25 mouse cellular contexts compared by ENCODE assay signal in the genomic region with DNA sequence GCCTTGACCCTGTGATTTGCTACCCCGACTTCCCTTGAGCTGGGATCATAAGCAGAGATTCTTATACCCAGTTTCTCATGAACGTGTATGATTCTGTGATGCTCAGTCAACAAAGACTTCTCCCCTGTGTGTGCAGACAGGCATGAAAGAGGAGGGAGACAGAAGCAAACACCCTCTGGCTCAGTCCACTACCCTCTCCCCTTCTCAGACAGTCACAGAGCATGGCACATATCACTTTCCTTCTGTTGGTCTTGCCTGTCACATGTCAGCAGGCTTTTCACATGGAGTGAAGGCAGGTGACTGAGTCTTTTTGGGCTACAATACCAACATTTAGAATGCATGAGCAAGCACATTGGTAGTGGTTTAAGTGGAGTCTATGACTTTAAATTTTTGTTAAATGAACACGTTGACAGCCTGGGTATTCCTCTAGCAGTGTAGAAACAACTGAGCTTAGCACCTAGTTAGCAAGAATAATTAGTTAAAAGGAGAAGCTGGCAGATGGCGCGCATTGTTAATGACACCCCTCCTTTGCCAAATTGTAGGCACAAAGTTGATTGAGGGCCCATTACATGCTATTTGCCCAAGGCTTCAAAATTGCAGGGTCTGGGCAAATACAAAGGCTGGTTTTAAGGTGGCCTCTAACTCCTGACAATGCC. TPM values are rescaled to one million over a fixed set of nuclear protein-coding genes. Genes with fewer than 3 reads are reported as not detected.
DNase-seq lines count a peak whose midpoint lies in the region; ATAC-seq lines count a peak whose summit lies in the region.
"Had no signal": no experiment of that assay in that cellular context is flagged by ENCODE, and none has a peak within 500 bp of the region (broad histone marks: within the 10 kb centered on the region; RNA-seq: fewer than 3 reads in every experiment).

No protein-coding gene starts in this region.

- H3K27me3 ChIP-seq in embryonic facial prominence, embryonic 13.5 days, result no peaks in the 10 kb centered on the region
- H3K27me3 ChIP-seq in embryonic facial prominence, embryonic 10.5 days (replicated peaks; ENCODE audit: low read depth, poor library complexity, severe bottlenecking), result no peaks in the 10 kb centered on the region; the same call in 1 of the 2 replicates
- H3K27me3 ChIP-seq in forebrain, embryonic 15.5 days, result no peaks in the 10 kb centered on the region
- no peaks in the 10 kb centered on the region for H3K27me3 ChIP-seq in heart, embryonic 12.5 days (replicated peaks)
- H3K27me3 ChIP-seq: embryonic facial prominence, embryonic 12.5 days had no signal

- no peak overlapping the region for H3K4me3 ChIP-seq in embryonic facial prominence, embryonic 13.5 days
- H3K4me3 ChIP-seq in embryonic facial prominence, embryonic 10.5 days, result no peak overlapping the region
- H3K4me3 ChIP-seq in forebrain, embryonic 15.5 days, result no peak overlapping the region
- H3K4me3 ChIP-seq in heart, embryonic 12.5 days, result no peak overlapping the region
- H3K4me3 ChIP-seq: embryonic facial prominence, embryonic 12.5 days; heart, adult 2 months; hindbrain, embryonic 10.5 days had no signal

- H3K9me3 ChIP-seq in embryonic facial prominence, embryonic 13.5 days, result no peaks in the 10 kb centered on the region
- no peaks in the 10 kb centered on the region for H3K9me3 ChIP-seq in embryonic facial prominence, embryonic 10.5 days
- H3K9me3 ChIP-seq in forebrain, embryonic 15.5 days, result no peaks in the 10 kb centered on the region
- H3K9me3 ChIP-seq in heart, embryonic 12.5 days (replicated peaks), result no peaks in the 10 kb centered on the region
- H3K9me3 ChIP-seq: embryonic facial prominence, embryonic 12.5 days; G1E; hindbrain, embryonic 10.5 days had no signal

- peak; percentile 22; the same call in 1 of the 2 replicates for ATAC-seq in embryonic facial prominence, embryonic 13.5 days (ENCODE audit: insufficient number of reproducible peaks, insufficient read depth, low FRiP score, low TSS enrichment, low read depth)
- ATAC-seq in forebrain, embryonic 15.5 days (replicated peaks), result peak; percentile 92
- ATAC-seq in heart, embryonic 12.5 days (ENCODE audit: insufficient number of reproducible peaks, low FRiP score), result no peak
- ATAC-seq: CD4-positive, CD25-positive, alpha-beta regulatory T cell, adult 4 months had no signal

- no peak overlapping the region for H3K4me2 ChIP-seq in embryonic facial prominence, embryonic 13.5 days
- H3K4me2 ChIP-seq in forebrain, embryonic 15.5 days (replicated peaks), result no peak overlapping the region
- no peak overlapping the region for H3K4me2 ChIP-seq in heart, embryonic 12.5 days
- H3K4me2 ChIP-seq: embryonic facial prominence, embryonic 12.5 days; heart, embryonic 11.5 days; hindbrain, embryonic 14.5 days had no signal

- peaks cover 8% of the 10 kb centered on the region for H3K4me1 ChIP-seq in embryonic facial prominence, embryonic 13.5 days
- H3K4me1 ChIP-seq in embryonic facial prominence, embryonic 10.5 days, result peaks cover 12% of the 10 kb centered on the region
- peaks cover 16% of the 10 kb centered on the region for H3K4me1 ChIP-seq in forebrain, embryonic 15.5 days
- no peaks in the 10 kb centered on the region for H3K4me1 ChIP-seq in heart, embryonic 12.5 days (replicated peaks)
- H3K4me1 ChIP-seq: hindbrain, embryonic 10.5 days had no signal

- H3K27ac ChIP-seq in embryonic facial prominence, embryonic 13.5 days, result no peak overlapping the region
- no peak overlapping the region for H3K27ac ChIP-seq in embryonic facial prominence, embryonic 10.5 days (replicated peaks)
- peak overlapping the region; percentile 87 for H3K27ac ChIP-seq in forebrain, embryonic 15.5 days (replicated peaks)
- no peak overlapping the region for H3K27ac ChIP-seq in heart, embryonic 12.5 days (ENCODE audit: poor library complexity, severe bottlenecking)
- H3K27ac ChIP-seq: embryonic facial prominence, embryonic 12.5 days; heart, adult 2 months; hindbrain, embryonic 10.5 days; hindbrain, embryonic 14.5 days had no signal

- WGBS in embryonic facial prominence, embryonic 13.5 days, result 79% methylated on average over 5 of the region's 5 CpGs
- WGBS in embryonic facial prominence, embryonic 10.5 days, result 85% methylated on average over 5 of the region's 5 CpGs
- 32% methylated on average over 5 of the region's 5 CpGs for WGBS in forebrain, embryonic 15.5 days
- 74% methylated on average over 5 of the region's 5 CpGs for WGBS in heart, embryonic 12.5 days

- peaks cover 44% of the 10 kb centered on the region for H3K36me3 ChIP-seq in embryonic facial prominence, embryonic 13.5 days
- peaks cover 52% of the 10 kb centered on the region for H3K36me3 ChIP-seq in embryonic facial prominence, embryonic 10.5 days (replicated peaks)
- no peaks in the 10 kb centered on the region for H3K36me3 ChIP-seq in forebrain, embryonic 15.5 days
- H3K36me3 ChIP-seq in heart, embryonic 12.5 days, result peaks cover 36% of the 10 kb centered on the region

- H3K9ac ChIP-seq in embryonic facial prominence, embryonic 13.5 days, result no peak overlapping the region
- no peak overlapping the region for H3K9ac ChIP-seq in forebrain, embryonic 15.5 days (replicated peaks)
- H3K9ac ChIP-seq in heart, embryonic 12.5 days, result no peak overlapping the region
- H3K9ac ChIP-seq: embryonic facial prominence, embryonic 12.5 days; hindbrain, embryonic 14.5 days had no signal

- DNase-seq in embryonic facial prominence, embryonic 10.5 days (ENCODE audit: low spot score), result no peak
- peak; percentile 46 to 84 for DNase-seq in layer of hippocampus, postnatal 14 days (ENCODE audit: low spot score in 2 of 2)
- no peak for DNase-seq in layer of hippocampus, postnatal 36 days
- DNase-seq in right cerebral cortex, adult 2 months (ENCODE audit: low spot score in 2 of 2), result no peak
- DNase-seq: adrenal gland, adult 8-10 months; adrenal gland, postnatal 36 days; B cell, adult 2 months; cerebellum, adult 11 months; cerebellum, adult 8-10 months; cerebellum, postnatal 14 days; embryo, embryonic 11 days; gastrocnemius, postnatal 10 days; heart, adult 2 months had no signal

RNA-seq across cellular contexts. Expression of gene Carmil3, which starts 5.9 kb away (rescaled TPM):
- polyA plus RNA-seq in embryonic facial prominence, embryonic 13.5 days (2015; fragmentation: Nextera tagmentation; extraction: Ambion mirVana), result 3.9 and 4.3 TPM in 2 replicates
- 3.4 and 3.5 TPM in 2 replicates for polyA plus RNA-seq in embryonic facial prominence, embryonic 10.5 days (2016; fragmentation: Nextera tagmentation; extraction: Ambion mirVana)
- 10 to 100 TPM; 68.3 to 97.6 TPM for total RNA-seq in layer of hippocampus, postnatal 14 days (2021)
- total RNA-seq in layer of hippocampus, postnatal 36 days (2021), result 10 to 100 TPM; 59.2 to 60.3 TPM
- polyA plus RNA-seq in forebrain, embryonic 15.5 days (2015; fragmentation: Nextera tagmentation; extraction: Ambion mirVana), result 30.2 and 33.4 TPM in 2 replicates
- polyA plus RNA-seq in heart, embryonic 12.5 days (2016; fragmentation: Nextera tagmentation; extraction: Ambion mirVana), result 2.4 and 2.6 TPM in 2 replicates
- polyA plus RNA-seq: CD4-positive, CD25-positive, alpha-beta regulatory T cell, adult 4 months had no signal

RNA-seq across cellular contexts. Expression of gene Dhrs4, which starts 6.0 kb away (rescaled TPM):
- polyA plus RNA-seq in embryonic facial prominence, embryonic 13.5 days (2015; fragmentation: Nextera tagmentation; extraction: Ambion mirVana), result 98.6 and 103 TPM in 2 replicates
- polyA plus RNA-seq in embryonic facial prominence, embryonic 10.5 days (2016; fragmentation: Nextera tagmentation; extraction: Ambion mirVana), result 77.3 and 88.4 TPM in 2 replicates
- total RNA-seq in layer of hippocampus, postnatal 14 days (2021), result 10 to 100 TPM; 17.0 to 21.9 TPM
- 10 to 100 TPM; 22.0 to 23.3 TPM for total RNA-seq in layer of hippocampus, postnatal 36 days (2021)
- polyA plus RNA-seq in forebrain, embryonic 15.5 days (2015; fragmentation: Nextera tagmentation; extraction: Ambion mirVana), result 49.6 and 60.0 TPM in 2 replicates
- 63.3 and 64.5 TPM in 2 replicates for polyA plus RNA-seq in heart, embryonic 12.5 days (2016; fragmentation: Nextera tagmentation; extraction: Ambion mirVana)

RNA-seq across cellular contexts. Expression of gene Cpne6, which starts 25.7 kb away (rescaled TPM):
- 0.60 and 0.83 TPM in 2 replicates for polyA plus RNA-seq in embryonic facial prominence, embryonic 13.5 days (2015; fragmentation: Nextera tagmentation; extraction: Ambion mirVana)
- 0.59 and 0.64 TPM in 2 replicates for polyA plus RNA-seq in embryonic facial prominence, embryonic 10.5 days (2016; fragmentation: Nextera tagmentation; extraction: Ambion mirVana)
- total RNA-seq in layer of hippocampus, postnatal 14 days (2021), result 100 to 1,000 TPM; 544 to 545 TPM
- total RNA-seq in layer of hippocampus, postnatal 36 days (2021), result 100 to 1,000 TPM; 696 to 698 TPM
- polyA plus RNA-seq in forebrain, embryonic 15.5 days (2015; fragmentation: Nextera tagmentation; extraction: Ambion mirVana), result 9.1 and 10.3 TPM in 2 replicates
- polyA plus RNA-seq in heart, embryonic 12.5 days (2016; fragmentation: Nextera tagmentation; extraction: Ambion mirVana), result 0.30 and 0.59 TPM in 2 replicates
- total RNA-seq: adrenal gland, postnatal 36 days; common myeloid progenitor, adult 5-6 weeks; heart, adult 2 months; heart, postnatal 25 days had no signal
- polyA plus RNA-seq: CD4-positive, CD25-positive, alpha-beta regulatory T cell, adult 4 months had no signal

RNA-seq across cellular contexts. Expression of gene Nrl, which starts 40.2 kb away (rescaled TPM):
- polyA plus RNA-seq in embryonic facial prominence, embryonic 13.5 days (2015; fragmentation: Nextera tagmentation; extraction: Ambion mirVana), result not detected in 2 replicates
- 0.05 TPM in 1 of 2 replicates, not detected in the other for polyA plus RNA-seq in embryonic facial prominence, embryonic 10.5 days (2016; fragmentation: Nextera tagmentation; extraction: Ambion mirVana)
- total RNA-seq in layer of hippocampus, postnatal 14 days (2021), result 1 to 10 TPM; 1.5 to 2.2 TPM
- total RNA-seq in layer of hippocampus, postnatal 36 days (2021), result 1 to 10 TPM; 1.6 to 5.6 TPM
- polyA plus RNA-seq in forebrain, embryonic 15.5 days (2015; fragmentation: Nextera tagmentation; extraction: Ambion mirVana), result 0.09 and 0.11 TPM in 2 replicates
- polyA plus RNA-seq in heart, embryonic 12.5 days (2016; fragmentation: Nextera tagmentation; extraction: Ambion mirVana), result not detected in 2 replicates
- total RNA-seq: adrenal gland, adult 8-10 months; adrenal gland, postnatal 36 days; common myeloid progenitor, adult 5-6 weeks; gastrocnemius, postnatal 10 days; heart, adult 2 months had no signal
- polyA plus RNA-seq: embryonic facial prominence, embryonic 12.5 days; G1E; gonadal fat pad, adult 2 months; heart, adult 2 months; heart, embryonic 11.5 days; hindbrain, embryonic 10.5 days had no signal

RNA-seq across cellular contexts. Expression of gene Pck2, which starts 55.5 kb away (rescaled TPM):
- polyA plus RNA-seq in embryonic facial prominence, embryonic 13.5 days (2015; fragmentation: Nextera tagmentation; extraction: Ambion mirVana), result 35.0 and 38.4 TPM in 2 replicates
- 20.7 and 23.6 TPM in 2 replicates for polyA plus RNA-seq in embryonic facial prominence, embryonic 10.5 days (2016; fragmentation: Nextera tagmentation; extraction: Ambion mirVana)
- total RNA-seq in layer of hippocampus, postnatal 14 days (2021), result 10 to 100 TPM; 24.0 to 26.8 TPM
- total RNA-seq in layer of hippocampus, postnatal 36 days (2021), result 10 to 100 TPM; 42.6 to 45.8 TPM
- 18.2 and 25.1 TPM in 2 replicates for polyA plus RNA-seq in forebrain, embryonic 15.5 days (2015; fragmentation: Nextera tagmentation; extraction: Ambion mirVana)
- 38.8 and 43.0 TPM in 2 replicates for polyA plus RNA-seq in heart, embryonic 12.5 days (2016; fragmentation: Nextera tagmentation; extraction: Ambion mirVana)

Comparison
In these comparisons a context has a peak if more than half of its experiments do, and no peak if none do; other contexts are left out.
1. DNase-seq: peak in layer of hippocampus, postnatal 14 days (2 of 2); none in embryonic facial prominence, embryonic 10.5 days (single experiment), layer of hippocampus, postnatal 36 days (0 of 2) and right cerebral cortex, adult 2 months (0 of 2).